Mouse (Mus musculus) heart, postnatal 10 days (tissue): ENCODE results near the gene Fam124a. TPM values are rescaled to one million over a fixed set of nuclear protein-coding genes. Genes with fewer than 3 reads are reported as not detected.
"Not testable (repeated sequence)": the region's sequence is repeated elsewhere in the genome, so short reads cannot be mapped to it uniquely, and the experiment has no call there.

ENCODE experiments used
- DNase-seq, 2 experiments: peaks; one replicate each; pipeline ENCODE4 v3.0.0; 2021
- intact Hi-C: fragments of 180-260 bp; cut with DNase I; formaldehyde crosslinking; loops from one replicate; pipeline ENCODE4 v1.15.1; 2025
- total RNA-seq, 2 experiments: library from RNA; stranded (reverse); gene quantifications; 2 replicates each; pipeline ENCODE4 v1.2.3; 2021

Fam124a gene
- total RNA-seq, 2 experiments from 2014 or later, result 4.5 to 4.6 TPM

- intact Hi-C loops, result no loop called here
- DNase-seq, result no peak
These were observed 17.9 kb downstream of the Fam124a start for GRCm38 (mm10) chr14:62573454-62573853.

GRCm38 (mm10) chr14:62574906-62575305 lies 19.4 kb downstream of the Fam124a start:
- intact Hi-C loops, result no loop called here
- no peak for DNase-seq

- DNase-seq, result no peak
- intact Hi-C loops, result no loop called here
These were observed 20.3 kb downstream of the Fam124a start for GRCm38 (mm10) chr14:62575862-62576261.

- no peak for DNase-seq
- intact Hi-C loops, result no loop called here
These were observed 25.4 kb downstream of the Fam124a start for GRCm38 (mm10) chr14:62580945-62581344.

GRCm38 (mm10) chr14:62581768-62582167 lies 26.2 kb downstream of the Fam124a start:
- intact Hi-C loops, result no loop called here
- DNase-seq, result no peak

GRCm38 (mm10) chr14:62584637-62585036 lies 29.1 kb downstream of the Fam124a start:
- intact Hi-C loops, result no loop called here
- DNase-seq, result no peak

GRCm38 (mm10) chr14:62585338-62585737 lies 29.8 kb downstream of the Fam124a start:
- DNase-seq, result no peak
- intact Hi-C loops, result no loop called here

- intact Hi-C loops, result no loop called here
- DNase-seq, result no peak
These were observed 44.6 kb downstream of the Fam124a start for GRCm38 (mm10) chr14:62600109-62600522.

GRCm38 (mm10) chr14:62602271-62602670 lies 46.7 kb downstream of the Fam124a start:
- DNase-seq, result no peak
- intact Hi-C loops, result no loop called here

- no peak for DNase-seq
- intact Hi-C loops, result no loop called here
These were observed 47.3 kb downstream of the Fam124a start for GRCm38 (mm10) chr14:62602869-62603268.

GRCm38 (mm10) chr14:62607791-62608196 lies 52.3 kb downstream of the Fam124a start:
- peak; percentile 7 to 12 for DNase-seq
- intact Hi-C loops, result loop anchor here (2.0 kb wide), 1 partner anchor 115 kb away; no protein-coding TSS in a partner anchor

GRCm38 (mm10) chr14:62609904-62610303 lies 54.4 kb downstream of the Fam124a start:
- intact Hi-C loops, result no loop called here
- DNase-seq, result no peak

GRCm38 (mm10) chr14:62622393-62622792 lies 66.9 kb downstream of the Fam124a start:
- DNase-seq, result no peak
- intact Hi-C loops, result no loop called here

GRCm38 (mm10) chr14:62627951-62628350 lies 72.4 kb downstream of the Fam124a start:
- DNase-seq, result no peak
- intact Hi-C loops, result no loop called here

GRCm38 (mm10) chr14:62637436-62638344 lies 82.2 kb downstream of the Fam124a start:
- intact Hi-C loops, result loop anchor here (5.0 kb wide), 2 partner anchors 120 to 340 kb away; no protein-coding TSS in a partner anchor
- peak; percentile 30 to 39 for DNase-seq

GRCm38 (mm10) chr14:62638345-62638702 lies 82.8 kb downstream of the Fam124a start:
- DNase-seq, result no peak
- intact Hi-C loops, result loop anchor here (5.0 kb wide), 2 partner anchors 119 to 339 kb away; no protein-coding TSS in a partner anchor

- intact Hi-C loops, result loop anchor here (5.0 kb wide), 2 partner anchors 118 to 338 kb away; no protein-coding TSS in a partner anchor
- peak; percentile 42 for DNase-seq
These were observed 83.6 kb downstream of the Fam124a start for GRCm38 (mm10) chr14:62639111-62639510.

- intact Hi-C loops, result loop anchor here (5.0 kb wide), 2 partner anchors 118 to 338 kb away; no protein-coding TSS in a partner anchor
- no peak for DNase-seq
These were observed 84.0 kb downstream of the Fam124a start for GRCm38 (mm10) chr14:62639551-62639950.

GRCm38 (mm10) chr14:62640396-62640795 lies 84.9 kb downstream of the Fam124a start:
- no peak for DNase-seq
- intact Hi-C loops, result no loop called here

GRCm38 (mm10) chr14:62642368-62642767 lies 86.8 kb downstream of the Fam124a start:
- DNase-seq, intact Hi-C loops: not testable (repeated sequence)

GRCm38 (mm10) chr14:62648405-62648804 lies 92.9 kb downstream of the Fam124a start:
- intact Hi-C loops, result no loop called here
- no peak for DNase-seq

GRCm38 (mm10) chr14:62650376-62650775 lies 94.8 kb downstream of the Fam124a start:
- intact Hi-C loops, result no loop called here
- DNase-seq, result no peak
